Mouse (Mus musculus) cerebellum, adult 2 months (tissue): ENCODE results near the gene Tmem205. TPM values are rescaled to one million over a fixed set of nuclear protein-coding genes. Genes with fewer than 3 reads are reported as not detected.

Source experiments
- DNase-seq, 2 experiments: peaks; one replicate each; pipeline ENCODE4 v3.0.0; 2021
- H3K27ac ChIP-seq: fragments of 200-500 bp; 2 replicates; pipeline ENCODE4 v1.5.1; 2012; ENCODE audit warnings: low read length, control low read depth, inconsistent platforms; ENCODE audit not compliant: insufficient read depth
- H3K27me3 ChIP-seq: fragments of 200-500 bp; 2 replicates; pipeline ENCODE4 v1.6.1; 2012; ENCODE audit warnings: inconsistent platforms, mild to moderate bottlenecking, low read length, moderate library complexity; ENCODE audit not compliant: control insufficient read depth, insufficient read depth
- H3K4me1 ChIP-seq: fragments of 200-500 bp; 2 replicates; pipeline ENCODE4 v1.6.1; 2011; ENCODE audit warnings: low read length; ENCODE audit not compliant: control insufficient read depth, insufficient read depth
- H3K4me3 ChIP-seq: fragments of 200-500 bp; replicated peaks from 2 replicates; pipeline ENCODE3; 2011; ENCODE audit warnings: mild to moderate bottlenecking, low read depth, low read length, control low read depth; ENCODE audit not compliant: insufficient read depth
- CTCF ChIP-seq: fragments of 200-500 bp; IDR thresholded peaks from 2 replicates; pipeline ENCODE4 v1.5.1; 2011; ENCODE audit warnings: low read depth, mild to moderate bottlenecking, control low read depth, low read length, moderate library complexity, borderline replicate concordance; ENCODE audit not compliant: insufficient read depth
- POLR2A ChIP-seq: fragments of 200-500 bp; IDR thresholded peaks from 2 replicates; pipeline ENCODE4 v1.6.1; 2011; ENCODE audit warnings: low read length, control low read depth, borderline replicate concordance; ENCODE audit not compliant: insufficient read depth
- WGBS: fragments of 180-500 bp; shearing (Covaris S2); methylation state at CpG from one replicate; pipeline ENCODE4 v1.1.7; 2018; 5-methylcytosine and 5-hydroxymethylcytosine counted together
- polyA plus RNA-seq: library from polyadenylated mRNA; depleted of rRNA; stranded (reverse); fragments of >200 nt; gene quantifications from 2 replicates; pipeline ENCODE4 v1.2.3, GENCODE M21; 2012

Gene Tmem205
- polyA plus RNA-seq, 1 experiment: 62.5 TPM

GRCm38 (mm10) chr9:21938234-21938855, 11.0 kb upstream of the Tmem205 start:
- peak in 1 of 2 experiments; percentile 42 for DNase-seq
- no peak overlapping the region for H3K27ac ChIP-seq
- WGBS: 45% methylated on average over 4 of the region's 4 CpGs
- H3K27me3 ChIP-seq: no peaks in the 10 kb centered on the region
- H3K4me1 ChIP-seq: peaks cover 19% of the 10 kb centered on the region
- no peak for TF ChIP-seq POLR2A
- no peak for TF ChIP-seq CTCF
- peak overlapping the region; percentile 80 for H3K4me3 ChIP-seq

GRCm38 (mm10) chr9:21937711-21938175, 10.4 kb upstream of the Tmem205 start:
- Histone ChIP-seq H3K27ac (no peak overlapping the region), H3K4me1 (peaks cover 23% of the 10 kb centered on the region), H3K4me3 (peak overlapping the region; percentile 80), H3K27me3 (no peaks in the 10 kb centered on the region)
- WGBS: 19% methylated on average over 4 of the region's 4 CpGs
- DNase-seq: no peak
- TF ChIP-seq CTCF: no peak
- no peak for TF ChIP-seq POLR2A

- Histone ChIP-seq H3K27me3 (no peaks in the 10 kb centered on the region), H3K4me1 (peaks cover 25% of the 10 kb centered on the region), H3K4me3 (peak within 1 kb of the TSS; percentile 80), H3K27ac (no peak within 1 kb of the TSS)
- under 1% methylated on average over 42 of the region's 43 CpGs for WGBS
- peak; percentile 99 to 100 for DNase-seq
- peak; percentile 84 for TF ChIP-seq POLR2A
- no peak for TF ChIP-seq CTCF
Observed at GRCm38 (mm10) chr9:21936692-21937570, 9.6 kb upstream of the Tmem205 start, which contains the start of gene Plppr2. TSS of gene Plppr2 (plus strand) at chr9:21937033.

GRCm38 (mm10) chr9:21935466-21936131, 8.2 kb upstream of the Tmem205 start:
- WGBS: 66% methylated on average over 7 of the region's 7 CpGs
- H3K27ac ChIP-seq: no peak overlapping the region
- peaks cover 25% of the 10 kb centered on the region for H3K4me1 ChIP-seq
- TF ChIP-seq CTCF: no peak
- no peak for TF ChIP-seq POLR2A
- DNase-seq: peak in 1 of 2 experiments; percentile 25
- H3K27me3 ChIP-seq: no peaks in the 10 kb centered on the region
- no peak overlapping the region for H3K4me3 ChIP-seq

DNA sequence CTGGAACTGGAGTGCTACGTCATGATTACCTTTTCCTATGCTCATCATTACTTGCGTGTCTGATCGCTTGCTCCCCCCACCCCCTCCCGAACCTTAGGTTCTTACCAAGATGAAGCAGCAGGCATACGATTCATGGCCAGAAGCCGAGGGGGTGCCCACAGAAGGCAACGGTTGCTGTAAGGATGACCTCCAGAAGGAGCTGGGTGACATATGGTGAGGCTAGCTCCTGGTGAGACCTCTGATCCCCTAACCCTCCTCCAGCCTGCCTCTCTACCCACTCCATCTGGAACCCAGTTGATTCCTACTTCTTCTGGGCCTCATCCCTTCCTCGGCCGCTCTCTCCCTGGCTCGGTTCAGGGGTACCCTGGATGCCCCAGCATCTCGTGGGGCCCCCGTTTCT, 6.7 kb upstream of the Tmem205 start:
- TF ChIP-seq CTCF (no peak), POLR2A (no peak)
- Histone ChIP-seq H3K4me3 (no peak overlapping the region), H3K4me1 (peaks cover 25% of the 10 kb centered on the region), H3K27me3 (no peaks in the 10 kb centered on the region), H3K27ac (no peak overlapping the region)
- DNase-seq: peak; percentile 49 to 50
- 19% methylated on average over 12 of the region's 12 CpGs for WGBS

- 52% methylated on average over 12 of the region's 12 CpGs for WGBS
- TF ChIP-seq POLR2A (no peak), CTCF (no peak)
- Histone ChIP-seq H3K4me3 (no peak overlapping the region), H3K27ac (no peak overlapping the region), H3K27me3 (no peaks in the 10 kb centered on the region), H3K4me1 (peaks cover 18% of the 10 kb centered on the region)
- peak in 1 of 2 experiments; percentile 14 for DNase-seq
Observed at GRCm38 (mm10) chr9:21932445-21933137, 5.2 kb upstream of the Tmem205 start.

GRCm38 (mm10) chr9:21932006-21932405, 4.7 kb upstream of the Tmem205 start:
- Histone ChIP-seq H3K4me3 (no peak overlapping the region), H3K4me1 (peaks cover 18% of the 10 kb centered on the region), H3K27me3 (no peaks in the 10 kb centered on the region), H3K27ac (peak overlapping the region; percentile 51)
- TF ChIP-seq POLR2A (no peak), CTCF (no peak)
- 15% methylated on average over 2 of the region's 2 CpGs for WGBS
- peak; percentile 31 to 65 for DNase-seq
